In genomic region chrX:106939326-106939725, GRCm38 (mm10) we compare ENCODE assay signal across 23 mouse cellular contexts. TPM values are rescaled to one million over a fixed set of nuclear protein-coding genes. Genes with fewer than 3 reads are reported as not detected.
DNase-seq lines count a peak whose midpoint lies in the region; ATAC-seq lines count a peak whose summit lies in the region.
"Had no signal": no experiment of that assay in that cellular context is flagged by ENCODE, and none has a peak within 500 bp of the region (broad histone marks: within the 10 kb centered on the region; RNA-seq: fewer than 3 reads in every experiment).

No protein-coding gene starts in this region.

- no peak overlapping the region for H3K9ac ChIP-seq in embryonic facial prominence, embryonic 13.5 days
- H3K9ac ChIP-seq in limb, embryonic 13.5 days = no peak overlapping the region
- no peak overlapping the region for H3K9ac ChIP-seq in limb, embryonic 15.5 days
- H3K9ac ChIP-seq: forebrain, embryonic 13.5 days; forebrain, embryonic 15.5 days; forebrain, postnatal 0 days had no signal

- H3K9me3 ChIP-seq in embryonic facial prominence, embryonic 13.5 days = no peaks in the 10 kb centered on the region
- no peaks in the 10 kb centered on the region for H3K9me3 ChIP-seq in embryonic facial prominence, embryonic 10.5 days
- H3K9me3 ChIP-seq in limb, embryonic 13.5 days = no peaks in the 10 kb centered on the region
- H3K9me3 ChIP-seq in limb, embryonic 15.5 days = no peaks in the 10 kb centered on the region
- H3K9me3 ChIP-seq: forebrain, embryonic 13.5 days; forebrain, embryonic 15.5 days; G1E had no signal

- DNase-seq in embryonic facial prominence, embryonic 10.5 days (ENCODE audit: low spot score) = no peak
- no peak for DNase-seq in embryo, embryonic 10.5 days (ENCODE audit: low spot score)
- no peak for DNase-seq in frontal cortex, postnatal 10 days (ENCODE audit: low spot score in 2 of 2)
- DNase-seq: adrenal gland, adult 8-10 months; adrenal gland, postnatal 14 days; adrenal gland, postnatal 36 days; B cell, adult 2 months; cerebellum, adult 18-20 months; cerebellum, adult 8-10 months; cerebellum, adult 9-11 months; cerebellum, postnatal 14 days; cerebellum, postnatal 36 days; forebrain, postnatal 0 days had no signal

- ATAC-seq in embryonic facial prominence, embryonic 13.5 days (ENCODE audit: insufficient number of reproducible peaks, insufficient read depth, low FRiP score, low TSS enrichment, low read depth) = 0 out of 2 replicates have a peak, but pooled peaks have one; percentile 3
- ATAC-seq in limb, embryonic 13.5 days (ENCODE audit: low FRiP score, low read depth) = peak; percentile 32; the same call in 1 of the 2 replicates
- peak; percentile 69; the same call in 1 of the 2 replicates for ATAC-seq in limb, embryonic 15.5 days (ENCODE audit: insufficient number of reproducible peaks, low FRiP score, low TSS enrichment, low read depth)
- ATAC-seq: activated CD4-positive, CD25-positive, alpha-beta regulatory T cell, adult 4 months; CD4-positive, CD25-positive, alpha-beta regulatory T cell, adult 4 months; forebrain, embryonic 13.5 days; forebrain, embryonic 15.5 days; forebrain, postnatal 0 days; Patski had no signal

- no peaks in the 10 kb centered on the region; the same call in 1 of the 2 replicates for H3K27me3 ChIP-seq in embryonic facial prominence, embryonic 13.5 days
- H3K27me3 ChIP-seq in embryonic facial prominence, embryonic 10.5 days (replicated peaks; ENCODE audit: low read depth, poor library complexity, severe bottlenecking) = peaks cover 38% of the 10 kb centered on the region
- no peaks in the 10 kb centered on the region for H3K27me3 ChIP-seq in limb, embryonic 13.5 days
- no peaks in the 10 kb centered on the region for H3K27me3 ChIP-seq in limb, embryonic 15.5 days
- H3K27me3 ChIP-seq: CH12.LX; forebrain, embryonic 13.5 days; forebrain, embryonic 15.5 days had no signal

- H3K4me2 ChIP-seq in embryonic facial prominence, embryonic 13.5 days = no peak overlapping the region
- H3K4me2 ChIP-seq in limb, embryonic 13.5 days (replicated peaks) = no peak overlapping the region
- no peak overlapping the region for H3K4me2 ChIP-seq in limb, embryonic 15.5 days
- H3K4me2 ChIP-seq: forebrain, embryonic 13.5 days; forebrain, embryonic 15.5 days had no signal

- no peak overlapping the region for H3K4me3 ChIP-seq in embryonic facial prominence, embryonic 13.5 days
- H3K4me3 ChIP-seq in embryonic facial prominence, embryonic 10.5 days = no peak overlapping the region
- no peak overlapping the region for H3K4me3 ChIP-seq in limb, embryonic 13.5 days
- H3K4me3 ChIP-seq in limb, embryonic 15.5 days = no peak overlapping the region
- H3K4me3 ChIP-seq: forebrain, embryonic 13.5 days; forebrain, embryonic 15.5 days had no signal

- 0 out of 2 replicates have a peak overlapping the region, but pooled peaks have one; percentile 22 for H3K27ac ChIP-seq in embryonic facial prominence, embryonic 13.5 days
- no peak overlapping the region for H3K27ac ChIP-seq in embryonic facial prominence, embryonic 10.5 days (replicated peaks)
- H3K27ac ChIP-seq in limb, embryonic 13.5 days = peak overlapping the region; percentile 28; the same call in 1 of the 2 replicates
- no peak overlapping the region for H3K27ac ChIP-seq in limb, embryonic 15.5 days
- H3K27ac ChIP-seq: forebrain, embryonic 13.5 days; forebrain, embryonic 15.5 days had no signal

- WGBS in embryonic facial prominence, embryonic 13.5 days = 59% methylated on average over 3 of the region's 3 CpGs
- 78% methylated on average over 3 of the region's 3 CpGs for WGBS in embryonic facial prominence, embryonic 10.5 days
- WGBS in limb, embryonic 13.5 days = 65% methylated on average over 3 of the region's 3 CpGs
- WGBS in limb, embryonic 15.5 days = 56% methylated on average over 3 of the region's 3 CpGs

- H3K36me3 ChIP-seq in embryonic facial prominence, embryonic 13.5 days = no peaks in the 10 kb centered on the region
- H3K36me3 ChIP-seq in embryonic facial prominence, embryonic 10.5 days (replicated peaks) = no peaks in the 10 kb centered on the region
- H3K36me3 ChIP-seq in limb, embryonic 13.5 days = no peaks in the 10 kb centered on the region
- no peaks in the 10 kb centered on the region for H3K36me3 ChIP-seq in limb, embryonic 15.5 days
- H3K36me3 ChIP-seq: forebrain, embryonic 15.5 days; G1E had no signal

- H3K4me1 ChIP-seq in embryonic facial prominence, embryonic 13.5 days = no peaks in the 10 kb centered on the region
- no peaks in the 10 kb centered on the region for H3K4me1 ChIP-seq in embryonic facial prominence, embryonic 10.5 days
- H3K4me1 ChIP-seq in limb, embryonic 13.5 days = no peaks in the 10 kb centered on the region
- no peaks in the 10 kb centered on the region for H3K4me1 ChIP-seq in limb, embryonic 15.5 days
- H3K4me1 ChIP-seq: forebrain, embryonic 13.5 days; forebrain, embryonic 15.5 days had no signal

RNA-seq across cellular contexts. Expression of gene Lpar4, which starts 18.9 kb away (rescaled TPM):
- 28.8 and 35.8 TPM in 2 replicates for polyA plus RNA-seq in embryonic facial prominence, embryonic 13.5 days (2015; fragmentation: Nextera tagmentation; extraction: Ambion mirVana)
- polyA plus RNA-seq in embryonic facial prominence, embryonic 10.5 days (2016; fragmentation: Nextera tagmentation; extraction: Ambion mirVana) = 13.4 and 15.3 TPM in 2 replicates
- polyA plus RNA-seq in limb, embryonic 13.5 days (2015; fragmentation: Nextera tagmentation; extraction: Ambion mirVana) = 45.1 and 47.7 TPM in 2 replicates
- 33.8 and 39.6 TPM in 2 replicates for polyA plus RNA-seq in limb, embryonic 15.5 days (2015; fragmentation: Nextera tagmentation; extraction: Ambion mirVana)
- polyA plus RNA-seq: CD4-positive, CD25-positive, alpha-beta regulatory T cell, adult 4 months; G1E; Patski had no signal

Comparison
In these comparisons a context has a peak if more than half of its experiments do, and no peak if none do; other contexts are left out.
1. H3K27ac ChIP-seq: peak in embryonic facial prominence, embryonic 13.5 days (single experiment) and limb, embryonic 13.5 days (single experiment); none in embryonic facial prominence, embryonic 10.5 days (single experiment) and limb, embryonic 15.5 days (single experiment).
2. ATAC-seq: peak in every context shown above with its lines; median percentile 69 in limb, embryonic 15.5 days; 32 in limb, embryonic 13.5 days; 3 in embryonic facial prominence, embryonic 13.5 days.